Mouse (Mus musculus): ENCODE results near the gene Ccl11. TPM values are rescaled to one million over a fixed set of nuclear protein-coding genes. Genes with fewer than 3 reads are reported as not detected.

Gene Ccl11
- polyA plus RNA-seq, 1 experiment from 2014 or later: 12.4 TPM

DNA sequence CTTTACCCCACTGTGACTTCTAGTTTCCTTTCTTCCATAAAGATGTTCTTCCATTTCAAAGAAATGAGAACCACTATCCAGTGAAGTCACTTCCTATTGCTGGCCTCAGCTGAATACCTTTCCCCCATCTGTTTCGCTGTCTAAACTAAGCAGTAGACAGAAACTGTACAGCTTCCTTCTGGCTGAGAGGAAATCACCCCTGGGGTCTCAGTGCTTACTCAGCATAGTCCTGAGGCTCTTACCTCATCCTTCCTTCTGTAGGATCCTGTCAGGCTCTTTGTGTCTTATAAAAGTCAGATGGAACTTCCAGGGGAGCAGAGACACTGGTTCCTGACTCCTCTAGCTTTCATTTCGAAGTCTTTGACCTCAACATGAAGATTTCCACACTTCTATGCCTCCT, 43.9 kb downstream of the Ccl11 start, which contains the start of gene Ccl12:
Gene Ccl12, plus strand, starts transcription at position 317 of the 400 bp plus-strand sequence.
- 58% methylated on average over 2 of the region's 2 CpGs for WGBS
- Histone ChIP-seq H3K9me3 (replicated peaks) (0 out of 2 replicates have a peak, but pooled peaks cover 3% of the 10 kb centered on the region), H3K27me3 (no peaks in the 10 kb centered on the region), H3K4me3 (replicated peaks) (no peak within 1 kb of the TSS), H3K27ac (no peak within 1 kb of the TSS), H3K4me2 (no peak within 1 kb of the TSS), H3K9ac (no peak within 1 kb of the TSS), H3K4me1 (no peaks in the 10 kb centered on the region), H3K36me3 (no peaks in the 10 kb centered on the region)
- ATAC-seq (replicated peaks; ENCODE audit: low FRiP score): no peak

DNA sequence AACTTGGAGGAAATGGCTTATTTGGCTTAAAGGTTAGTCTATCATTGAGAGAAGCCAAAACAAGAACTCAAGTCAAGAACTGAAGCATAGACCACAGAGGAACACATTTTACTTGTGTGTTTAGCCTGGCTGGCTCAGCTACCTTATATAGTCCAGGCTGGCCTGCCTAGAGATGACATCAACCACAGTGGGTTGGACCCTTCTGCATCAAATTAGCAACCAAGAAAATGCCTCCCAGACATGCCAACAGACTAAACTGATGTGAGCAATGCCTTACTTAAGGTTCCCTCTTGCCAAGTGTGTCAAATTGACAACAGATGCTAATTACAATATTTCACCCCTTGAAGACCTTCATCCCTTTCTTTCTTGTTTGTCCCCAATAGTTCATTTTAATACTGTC, 52.0 kb downstream of the Ccl11 start:
- Histone ChIP-seq H3K36me3 (no peaks in the 10 kb centered on the region), H3K27ac (no peak overlapping the region), H3K9ac (no peak overlapping the region), H3K4me3 (replicated peaks) (no peak overlapping the region), H3K9me3 (replicated peaks) (0 out of 2 replicates have a peak, but pooled peaks cover 3% of the 10 kb centered on the region), H3K4me2 (no peak overlapping the region), H3K4me1 (no peaks in the 10 kb centered on the region), H3K27me3 (no peaks in the 10 kb centered on the region)
- ATAC-seq (replicated peaks; ENCODE audit: low FRiP score): no peak

DNA sequence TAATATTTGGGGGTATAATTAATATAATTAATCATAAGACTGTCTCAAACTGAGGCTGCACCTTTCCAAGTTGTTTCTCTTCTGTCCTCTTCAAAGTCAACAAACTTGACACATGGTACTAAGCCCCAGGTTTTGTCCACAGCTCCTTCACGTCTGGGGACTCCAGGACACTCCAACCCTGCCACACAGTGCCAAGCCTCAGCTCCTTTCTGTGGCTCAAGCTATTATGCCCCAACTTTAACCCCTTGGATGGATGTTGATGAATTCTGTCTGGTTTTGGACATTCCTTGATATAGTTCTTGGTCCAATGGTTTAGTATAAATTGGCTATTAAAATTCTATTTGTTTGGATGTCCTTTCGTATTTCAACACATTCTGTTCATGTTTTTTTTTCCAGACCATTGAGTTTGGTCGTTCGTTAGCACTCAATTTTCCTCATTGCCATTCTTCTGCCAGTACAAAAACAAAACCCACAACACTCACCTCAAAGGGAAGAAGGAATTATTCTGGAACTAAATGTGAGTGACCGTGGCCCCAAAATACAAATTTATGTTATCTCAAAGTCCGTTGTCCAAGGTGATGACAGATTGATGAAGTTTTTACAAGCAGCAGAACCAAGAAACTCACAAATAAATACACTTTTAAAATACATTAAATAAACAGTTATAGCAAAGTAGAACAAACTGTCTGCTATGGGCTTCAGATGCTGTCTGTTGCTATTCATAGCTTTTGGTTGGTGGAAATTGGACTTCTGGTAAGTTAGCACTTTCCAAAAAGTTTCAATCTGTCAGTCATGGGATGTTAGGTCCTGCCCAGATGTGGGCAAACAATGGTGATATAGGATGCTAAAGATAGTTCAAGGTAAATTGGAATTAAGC, 53.0 kb downstream of the Ccl11 start:
- Histone ChIP-seq H3K4me3 (replicated peaks) (no peak overlapping the region), H3K4me1 (no peaks in the 10 kb centered on the region), H3K9ac (no peak overlapping the region), H3K27me3 (no peaks in the 10 kb centered on the region), H3K27ac (no peak overlapping the region), H3K9me3 (replicated peaks) (no peaks in the 10 kb centered on the region), H3K4me2 (no peak overlapping the region), H3K36me3 (no peaks in the 10 kb centered on the region)
- no peak for ATAC-seq (replicated peaks; ENCODE audit: low FRiP score)
- WGBS: 43% methylated on average over 6 of the region's 6 CpGs

Other genes with a start within 250 kb of the Ccl11 start
- gene 5530401A14Rik, start 197.2 kb upstream of the Ccl11 start, polyA plus RNA-seq (2015; fragmentation: Nextera tagmentation; extraction: Ambion mirVana): 0.04 TPM in 1 of 2 replicates, not detected in the other
- gene Asic2, start 89.4 kb upstream of the Ccl11 start, polyA plus RNA-seq (2015; fragmentation: Nextera tagmentation; extraction: Ambion mirVana): 3.5 and 3.7 TPM in 2 replicates
- 1.6 TPM in 2 replicates for gene Ccl2, start 22.3 kb upstream of the Ccl11 start, polyA plus RNA-seq (2015; fragmentation: Nextera tagmentation; extraction: Ambion mirVana)
- not detected in 2 replicates for gene Gm17268, start 19.3 kb upstream of the Ccl11 start, polyA plus RNA-seq (2015; fragmentation: Nextera tagmentation; extraction: Ambion mirVana)
- gene Ccl7, start 12.1 kb upstream of the Ccl11 start, polyA plus RNA-seq (2015; fragmentation: Nextera tagmentation; extraction: Ambion mirVana): 0.93 TPM in 2 replicates
- gene Ccl12, start 44.0 kb downstream of the Ccl11 start, polyA plus RNA-seq (2015; fragmentation: Nextera tagmentation; extraction: Ambion mirVana): 2.4 and 2.8 TPM in 2 replicates
- not detected in 2 replicates for gene Ccl8, start 57.4 kb downstream of the Ccl11 start, polyA plus RNA-seq (2015; fragmentation: Nextera tagmentation; extraction: Ambion mirVana)
- gene Ccl1, start 247.9 kb downstream of the Ccl11 start, polyA plus RNA-seq (2015; fragmentation: Nextera tagmentation; extraction: Ambion mirVana): not detected in 2 replicates